Mouse (Mus musculus) liver, embryonic 14.5 days (tissue): ENCODE measurements around the gene Mgat1.

Experiments used
- CTCF ChIP-seq: IDR thresholded peaks from 2 replicates; pipeline ENCODE4 v1.5.1; 2016; ENCODE audit warnings: antibody characterized with exemption, low read depth, control low read depth
- EP300 ChIP-seq: IDR thresholded peaks from 2 replicates; pipeline ENCODE4 v1.6.1; 2016; ENCODE audit warnings: antibody characterized with exemption, low read depth

DNA sequence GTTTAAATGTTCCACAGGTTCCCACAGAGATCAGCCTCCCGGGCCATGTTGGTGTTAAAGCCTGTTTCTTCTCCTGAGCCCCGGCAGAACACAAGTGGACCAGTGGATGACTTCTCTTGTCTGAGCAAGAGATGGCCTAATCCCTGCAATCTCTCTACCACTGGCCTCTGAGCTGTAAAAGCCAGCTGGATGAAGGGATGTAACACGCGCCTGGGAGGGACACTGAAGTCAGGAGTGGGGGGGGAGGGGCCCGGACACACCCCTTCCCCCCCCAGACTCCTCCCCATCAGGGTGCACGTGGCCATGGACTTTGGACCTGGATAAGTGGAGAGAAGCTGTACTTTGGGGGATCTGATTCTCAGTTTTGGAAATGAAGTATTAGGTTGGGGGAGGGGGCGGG is 1.2 kb downstream of the Mgat1 start:
- TF ChIP-seq CTCF (no peak), EP300 (no peak)
